14 mouse cellular contexts compared by ENCODE assay signal in the genomic region with DNA sequence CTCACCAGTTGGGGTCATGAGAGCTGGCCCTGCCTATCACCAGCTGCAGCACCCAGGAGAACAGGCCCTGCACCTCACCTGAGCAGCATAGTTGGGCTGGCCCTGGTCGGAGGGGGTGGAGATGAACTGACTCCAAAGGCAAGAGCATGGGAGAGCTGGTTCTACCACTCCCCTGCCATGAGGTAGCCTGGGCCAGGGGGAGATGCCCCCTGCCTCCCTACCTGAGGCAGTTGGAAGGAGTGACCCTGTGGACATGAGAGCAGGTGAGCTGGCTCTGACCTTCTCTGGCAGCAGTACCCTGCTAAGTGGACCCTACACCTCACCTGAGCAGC. TPM values are rescaled to one million over a fixed set of nuclear protein-coding genes. Genes with fewer than 3 reads are reported as not detected.
DNase-seq lines count a peak whose midpoint lies in the region; ATAC-seq lines count a peak whose summit lies in the region.
"Had no signal": no experiment of that assay in that cellular context is flagged by ENCODE, and none has a peak within 500 bp of the region (broad histone marks: within the 10 kb centered on the region; RNA-seq: fewer than 3 reads in every experiment).

No protein-coding gene starts in this region.

- H3K9me3 ChIP-seq in liver, embryonic 12.5 days (replicated peaks) = no peaks in the 10 kb centered on the region
- no peaks in the 10 kb centered on the region for H3K9me3 ChIP-seq in hindbrain, embryonic 13.5 days
- H3K9me3 ChIP-seq: heart, embryonic 13.5 days had no signal

- no peak overlapping the region for H3K9ac ChIP-seq in liver, embryonic 12.5 days
- no peak overlapping the region for H3K9ac ChIP-seq in hindbrain, embryonic 13.5 days
- H3K9ac ChIP-seq: heart, embryonic 13.5 days had no signal

- no peak overlapping the region for H3K27ac ChIP-seq in liver, embryonic 12.5 days
- H3K27ac ChIP-seq in hindbrain, embryonic 13.5 days = no peak overlapping the region
- H3K27ac ChIP-seq: heart, embryonic 13.5 days had no signal

- H3K4me1 ChIP-seq in liver, embryonic 12.5 days = peaks cover 22% of the 10 kb centered on the region
- H3K4me1 ChIP-seq in hindbrain, embryonic 13.5 days (replicated peaks) = no peaks in the 10 kb centered on the region

- peak; percentile 85 for DNase-seq in heart, adult 11 months
- no peak for DNase-seq in heart, postnatal 4 days
- DNase-seq in liver = no peak
- no peak for DNase-seq in left cerebral cortex, adult 8-10 months (ENCODE audit: low spot score in 2 of 2)
- DNase-seq in thymus, postnatal 14 days = no peak
- DNase-seq: adrenal gland, postnatal 14 days; B cell, adult 2 months; cerebellum, adult 11-12 months; kidney, postnatal 4 days; left cerebral cortex, postnatal 4 days had no signal

- WGBS in liver, embryonic 12.5 days (ENCODE audit: insufficient replicate concordance) = 65% methylated on average over 1 of the region's 1 CpGs
- 91% methylated on average over 1 of the region's 1 CpGs for WGBS in hindbrain, embryonic 13.5 days

- H3K4me3 ChIP-seq in liver, embryonic 12.5 days = no peak overlapping the region
- no peak overlapping the region for H3K4me3 ChIP-seq in hindbrain, embryonic 13.5 days
- H3K4me3 ChIP-seq: heart, embryonic 13.5 days had no signal

- no peaks in the 10 kb centered on the region for H3K36me3 ChIP-seq in liver, embryonic 12.5 days
- no peaks in the 10 kb centered on the region; the same call in none of the 2 replicates for H3K36me3 ChIP-seq in hindbrain, embryonic 13.5 days
- H3K36me3 ChIP-seq: heart, embryonic 13.5 days had no signal

- H3K4me2 ChIP-seq in liver, embryonic 12.5 days = no peak overlapping the region
- no peak overlapping the region for H3K4me2 ChIP-seq in hindbrain, embryonic 13.5 days
- H3K4me2 ChIP-seq: heart, embryonic 13.5 days had no signal

- ATAC-seq in liver, embryonic 12.5 days = peak; percentile 37; the same call in 1 of the 2 replicates
- ATAC-seq in hindbrain, embryonic 13.5 days (ENCODE audit: low FRiP score) = peak; percentile 57; the same call in 1 of the 2 replicates
- peak; percentile 15; the same call in 1 of the 2 replicates for ATAC-seq in monocyte, adult 5-6 weeks (replicated peaks; ENCODE audit: insufficient number of reproducible peaks, low FRiP score, low TSS enrichment, poor library complexity, severe bottlenecking)

- no peaks in the 10 kb centered on the region for H3K27me3 ChIP-seq in liver, embryonic 12.5 days (replicated peaks)
- H3K27me3 ChIP-seq in hindbrain, embryonic 13.5 days = no peaks in the 10 kb centered on the region
- H3K27me3 ChIP-seq: heart, embryonic 13.5 days had no signal

RNA-seq across cellular contexts. Expression of gene Abhd12, which starts 19.8 kb away (rescaled TPM):
- total RNA-seq in heart, postnatal 4 days (2021) = 10 to 100 TPM; 30.0 to 30.7 TPM
- 24.9 and 25.3 TPM in 2 replicates for polyA plus RNA-seq in liver, embryonic 12.5 days (2016; fragmentation: Nextera tagmentation; extraction: Ambion mirVana)
- polyA plus RNA-seq in hindbrain, embryonic 13.5 days (2015; fragmentation: Nextera tagmentation; extraction: Ambion mirVana) = 97.1 and 98.5 TPM in 2 replicates
- total RNA-seq in monocyte, adult 5-6 weeks (2017) = 237 to 505 TPM (median 368 TPM) in 3 replicates
- 100 to 1,000 TPM; 309 to 333 (median 321) TPM for total RNA-seq in left cerebral cortex, adult 8-10 months (2022)

RNA-seq across cellular contexts. Expression of gene Gins1, which starts 20.5 kb away (rescaled TPM):
- total RNA-seq in heart, postnatal 4 days (2021) = 10 to 100 TPM; 16.8 to 18.9 TPM
- polyA plus RNA-seq in liver, embryonic 12.5 days (2016; fragmentation: Nextera tagmentation; extraction: Ambion mirVana) = 50.2 and 51.1 TPM in 2 replicates
- polyA plus RNA-seq in hindbrain, embryonic 13.5 days (2015; fragmentation: Nextera tagmentation; extraction: Ambion mirVana) = 20.9 and 22.4 TPM in 2 replicates
- total RNA-seq in monocyte, adult 5-6 weeks (2017) = 10.4 to 13.1 TPM (median 13.0 TPM) in 3 replicates
- total RNA-seq in left cerebral cortex, adult 8-10 months (2022) = 1 to 10 TPM; 1.6 to 2.2 (median 1.9) TPM
